Mouse (Mus musculus) stomach, postnatal 0 days (tissue): Measurements from ENCODE around the gene Arhgap42. TPM values are rescaled to one million over a fixed set of nuclear protein-coding genes. Genes with fewer than 3 reads are reported as not detected.

ENCODE experiments used
- ATAC-seq: fragments of 200-750 bp; cut with Nextera tagmentation; 2 replicates; pipeline ENCODE4 v1.8.0; 2017; ENCODE audit not compliant: low FRiP score, low TSS enrichment
- DNase-seq: peaks from one replicate; pipeline ENCODE4 v3.0.0-alpha.2; 2016; ENCODE audit warnings: low spot score
- H3K27ac ChIP-seq: fragments of 300-500 bp; sonication (generic); replicated peaks from 2 replicates; pipeline ENCODE4 v1.5.1; 2014; ENCODE audit warnings: mild to moderate bottlenecking, control low read depth
- H3K27me3 ChIP-seq: fragments of 300-500 bp; sonication (generic); 2 replicates; pipeline ENCODE4 v1.6.1; 2014; ENCODE audit warnings: low read length; ENCODE audit not compliant: control insufficient read depth, insufficient read depth
- H3K36me3 ChIP-seq: fragments of 300-500 bp; sonication (generic); 2 replicates; pipeline ENCODE4 v1.6.1; 2014; ENCODE audit warnings: low read length, mixed read lengths; ENCODE audit not compliant: control insufficient read depth, insufficient read depth
- H3K4me1 ChIP-seq: fragments of 300-500 bp; sonication (generic); replicated peaks from 2 replicates; pipeline ENCODE4 v1.6.1; 2014; ENCODE audit warnings: antibody characterized with exemption; ENCODE audit not compliant: control insufficient read depth, insufficient read depth
- H3K4me2 ChIP-seq: fragments of 300-500 bp; sonication (generic); replicated peaks from 2 replicates; pipeline ENCODE4 v1.6.1; 2014; ENCODE audit warnings: low read depth, mild to moderate bottlenecking, control low read depth, moderate library complexity
- H3K4me3 ChIP-seq: fragments of 300-500 bp; sonication (generic); 2 replicates; pipeline ENCODE4 v1.5.1; 2014; ENCODE audit warnings: low read depth, low read length, control low read depth
- H3K9ac ChIP-seq: fragments of 300-500 bp; sonication (generic); 2 replicates; pipeline ENCODE4 v1.6.1; 2014; ENCODE audit warnings: mild to moderate bottlenecking, low read length, control low read depth, mixed read lengths
- H3K9me3 ChIP-seq: fragments of 300-500 bp; sonication (generic); 2 replicates; pipeline ENCODE4 v1.6.1; 2016; ENCODE audit warnings: low read length; ENCODE audit not compliant: control insufficient read depth
- CTCF ChIP-seq: IDR thresholded peaks from 2 replicates; pipeline ENCODE4 v1.5.1; 2016; ENCODE audit warnings: antibody characterized with exemption, low read depth, mild to moderate bottlenecking, moderate library complexity
- EP300 ChIP-seq: optimal IDR thresholded peaks from 2 replicates; pipeline ENCODE3; 2016; ENCODE audit warnings: antibody characterized with exemption
- WGBS: fragments of 180-500 bp; shearing (Covaris S2); extraction: QIAGEN DNeasy Blood & Tissue Kit; methylation state at CpG from one replicate; pipeline ENCODE4 v1.1.7; 2014; 5-methylcytosine and 5-hydroxymethylcytosine counted together
- polyA plus RNA-seq: library from polyadenylated mRNA; unstranded; fragments of >200 nt; fragmentation: Nextera tagmentation; extraction: Ambion mirVana; gene quantifications from 2 replicates; pipeline ENCODE4 v1.2.1, GENCODE M21; 2015

Gene Arhgap42
- polyA plus RNA-seq, 1 experiment from 2014 or later: 21.7 TPM

DNA sequence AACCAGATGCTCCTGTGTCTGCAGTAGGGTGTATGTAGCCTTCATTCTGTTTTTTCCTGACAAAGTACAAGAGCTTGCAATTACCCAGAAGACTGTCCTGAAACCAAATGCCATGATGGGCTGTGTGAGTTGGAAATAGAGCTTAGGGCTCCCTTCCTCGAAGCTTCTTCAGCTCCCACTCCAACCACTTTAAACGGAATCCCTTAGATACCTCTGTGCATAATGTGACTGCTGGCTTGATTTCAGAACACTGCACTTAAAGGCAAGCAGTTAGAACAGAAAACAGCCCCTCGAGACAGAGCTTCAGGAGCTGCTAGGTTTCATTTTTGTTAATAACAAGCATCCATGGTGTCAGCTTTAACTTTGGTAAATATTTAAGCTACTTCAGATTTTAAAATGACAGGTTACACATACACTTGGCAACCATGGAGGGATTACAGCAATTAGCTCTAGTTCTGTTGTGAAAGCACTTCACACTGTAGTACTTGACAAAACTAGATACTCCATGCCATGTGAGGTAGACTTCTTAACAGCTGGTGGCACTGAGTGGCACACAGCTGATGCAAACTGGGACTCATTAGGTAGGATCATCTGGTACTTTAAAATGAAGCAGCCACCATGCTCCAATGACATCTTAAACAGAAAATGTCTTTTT lies 201.8 kb downstream of the Arhgap42 start:
- no peaks in the 10 kb centered on the region for H3K9me3 ChIP-seq
- H3K4me2 ChIP-seq: no peak overlapping the region
- H3K4me1 ChIP-seq: no peaks in the 10 kb centered on the region
- DNase-seq (no peak), ATAC-seq (no peak)
- no peak overlapping the region for H3K27ac ChIP-seq
- TF ChIP-seq EP300 (no peak), CTCF (no peak)
- no peaks in the 10 kb centered on the region for H3K27me3 ChIP-seq
- no peak overlapping the region for H3K9ac ChIP-seq
- H3K4me3 ChIP-seq: no peak overlapping the region
- 46% methylated on average over 3 of the region's 3 CpGs for WGBS
- no peaks in the 10 kb centered on the region for H3K36me3 ChIP-seq

DNA sequence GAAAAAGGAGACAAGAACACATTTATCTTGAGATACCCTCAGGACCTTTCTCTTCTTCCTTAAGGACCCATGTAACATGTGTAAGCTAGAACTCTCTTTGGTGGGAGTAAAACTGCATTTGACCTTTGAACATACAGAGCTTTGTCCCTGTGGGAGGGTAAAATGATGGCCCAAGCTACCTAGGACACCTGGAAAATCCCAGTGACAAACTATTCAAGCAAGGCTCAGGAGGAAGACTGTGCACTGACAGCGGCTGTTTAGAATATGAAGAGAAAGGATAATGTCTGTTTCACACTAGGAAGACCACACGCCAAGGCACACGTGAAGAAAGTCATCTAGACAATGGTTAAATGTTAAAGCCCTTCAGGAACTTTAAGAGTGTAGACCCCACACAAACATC lies 211.0 kb downstream of the Arhgap42 start:
- H3K9me3 ChIP-seq: no peaks in the 10 kb centered on the region
- no peak overlapping the region for H3K4me3 ChIP-seq
- H3K27me3 ChIP-seq: no peaks in the 10 kb centered on the region
- H3K27ac ChIP-seq: no peak overlapping the region
- no peak overlapping the region for H3K4me2 ChIP-seq
- H3K36me3 ChIP-seq: no peaks in the 10 kb centered on the region
- ATAC-seq: no peak
- 66% methylated on average over 3 of the region's 3 CpGs for WGBS
- H3K4me1 ChIP-seq: no peaks in the 10 kb centered on the region
- no peak overlapping the region for H3K9ac ChIP-seq
- TF ChIP-seq CTCF: no peak
- no peak for TF ChIP-seq EP300
- no peak for DNase-seq

DNA sequence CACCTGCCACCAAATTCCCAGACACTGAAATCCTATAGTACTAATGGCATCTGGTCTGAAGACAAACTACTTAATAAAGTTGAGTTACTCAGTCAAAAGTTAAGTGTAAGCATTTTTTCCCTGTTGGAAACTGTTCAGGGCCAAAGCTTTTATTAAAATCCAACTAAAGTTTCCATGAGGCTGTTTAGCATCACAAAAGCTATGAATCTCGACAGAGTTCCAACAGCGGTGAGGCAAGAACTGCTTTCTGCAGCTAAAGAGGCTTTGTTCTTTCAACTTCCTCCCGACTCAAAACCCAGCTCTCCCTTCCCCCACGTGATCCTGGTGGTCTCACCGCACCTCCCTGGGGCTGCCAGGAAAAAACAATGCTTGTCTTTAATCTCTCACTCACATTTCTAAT lies 211.5 kb downstream of the Arhgap42 start:
- no peak overlapping the region for H3K4me2 ChIP-seq
- H3K4me1 ChIP-seq: no peaks in the 10 kb centered on the region
- H3K9ac ChIP-seq: no peak overlapping the region
- no peaks in the 10 kb centered on the region for H3K27me3 ChIP-seq
- no peaks in the 10 kb centered on the region for H3K9me3 ChIP-seq
- no peak overlapping the region for H3K4me3 ChIP-seq
- 13% methylated on average over 5 of the region's 5 CpGs for whole genome bisulfite sequencing
- ATAC-seq (no peak), DNase-seq (no peak)
- H3K27ac ChIP-seq: no peak overlapping the region
- no peak for TF ChIP-seq CTCF
- no peak for TF ChIP-seq EP300
- no peaks in the 10 kb centered on the region for H3K36me3 ChIP-seq

DNA sequence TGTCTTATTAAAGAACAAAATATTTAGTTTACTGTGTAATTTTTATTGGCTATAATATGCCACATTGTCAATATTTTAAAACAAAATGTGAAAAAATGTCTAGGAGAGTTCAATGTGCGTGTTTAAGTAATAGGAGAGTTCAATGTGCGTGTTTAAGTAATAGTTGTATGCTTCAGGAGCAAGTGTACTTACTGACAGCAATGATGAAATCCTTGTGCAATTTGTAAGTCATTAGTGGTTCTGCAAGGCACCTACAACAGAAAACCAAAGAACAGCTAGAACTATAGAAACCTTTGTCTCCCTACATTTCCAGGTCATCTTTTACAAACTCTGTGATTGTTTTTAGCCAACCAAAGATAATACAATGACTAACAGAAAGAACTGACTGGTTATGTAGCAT lies 223.8 kb downstream of the Arhgap42 start:
- H3K27ac ChIP-seq: no peak overlapping the region
- H3K4me1 ChIP-seq: no peaks in the 10 kb centered on the region
- no peak overlapping the region for H3K4me2 ChIP-seq
- WGBS: 87% methylated on average over 2 of the region's 2 CpGs
- no peak for ATAC-seq
- H3K4me3 ChIP-seq: no peak overlapping the region
- H3K36me3 ChIP-seq: peaks cover 6% of the 10 kb centered on the region; the same call in 1 of the 2 replicates
- no peaks in the 10 kb centered on the region for H3K9me3 ChIP-seq
- no peaks in the 10 kb centered on the region for H3K27me3 ChIP-seq
- H3K9ac ChIP-seq: no peak overlapping the region
- no peak for TF ChIP-seq EP300
- TF ChIP-seq CTCF: no peak
- DNase-seq: no peak

DNA sequence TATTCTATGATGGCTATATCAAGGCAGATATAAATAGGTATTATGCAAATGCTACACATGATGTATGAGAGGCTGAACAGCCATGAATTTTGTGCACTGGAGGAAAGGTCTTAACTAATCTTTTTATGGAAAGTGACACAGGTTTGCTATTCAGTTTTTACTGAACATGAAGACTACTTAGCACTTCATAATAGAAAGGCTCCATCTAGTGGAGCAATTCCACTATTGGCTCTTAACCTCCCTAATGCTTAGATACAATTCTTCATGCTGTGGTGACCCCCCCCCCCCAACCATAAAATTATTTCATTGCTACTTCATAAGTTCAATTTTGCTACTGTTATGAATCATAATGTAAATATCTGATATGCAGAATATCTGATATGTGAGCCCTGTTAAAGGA lies 237.7 kb downstream of the Arhgap42 start:
- no peak overlapping the region for H3K4me3 ChIP-seq
- no peaks in the 10 kb centered on the region for H3K27me3 ChIP-seq
- ATAC-seq (no peak), DNase-seq (no peak)
- H3K9ac ChIP-seq: no peak overlapping the region
- no peak overlapping the region for H3K27ac ChIP-seq
- H3K4me2 ChIP-seq: no peak overlapping the region
- no peaks in the 10 kb centered on the region for H3K4me1 ChIP-seq
- no peaks in the 10 kb centered on the region for H3K9me3 ChIP-seq
- TF ChIP-seq EP300 (no peak), CTCF (peak; percentile 61)
- no peaks in the 10 kb centered on the region for H3K36me3 ChIP-seq

DNA sequence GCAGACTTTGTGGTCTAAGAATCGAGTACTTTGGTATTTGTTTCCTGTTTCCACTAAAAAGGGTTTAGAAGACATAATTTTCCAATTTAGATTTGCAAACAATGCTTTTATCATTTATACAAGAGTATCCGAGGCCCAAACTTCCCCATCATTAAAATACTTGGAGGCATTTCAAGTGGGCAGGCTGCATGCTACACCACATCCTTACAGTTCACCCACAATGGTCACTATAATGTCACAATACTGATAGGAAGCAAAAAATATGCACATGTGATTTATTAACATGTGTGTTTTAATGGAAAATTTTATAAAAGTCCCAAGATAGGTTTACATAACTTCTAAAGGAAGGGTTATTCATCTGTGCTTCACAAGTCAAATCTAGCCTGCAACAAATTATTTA lies 242.4 kb downstream of the Arhgap42 start:
- H3K27me3 ChIP-seq: no peaks in the 10 kb centered on the region
- H3K4me1 ChIP-seq: no peaks in the 10 kb centered on the region
- no peak for DNase-seq
- H3K27ac ChIP-seq: no peak overlapping the region
- H3K9ac ChIP-seq: no peak overlapping the region
- no peak for ATAC-seq
- no peaks in the 10 kb centered on the region for H3K9me3 ChIP-seq
- H3K4me3 ChIP-seq: no peak overlapping the region
- 68% methylated on average over 2 of the region's 2 CpGs for WGBS
- no peak overlapping the region for H3K4me2 ChIP-seq
- TF ChIP-seq CTCF (no peak), EP300 (no peak)
- H3K36me3 ChIP-seq: no peaks in the 10 kb centered on the region
